21 mouse cellular contexts compared by ENCODE assay signal in genomic region chr4:133481488-133481887, GRCm38 (mm10). TPM values are rescaled to one million over a fixed set of nuclear protein-coding genes. Genes with fewer than 3 reads are reported as not detected.
DNase-seq lines count a peak whose midpoint lies in the region; ATAC-seq and TF ChIP-seq lines count a peak whose summit lies in the region.
"Had no signal": no experiment of that assay in that cellular context is flagged by ENCODE, and none has a peak within 500 bp of the region (broad histone marks: within the 10 kb centered on the region; RNA-seq: fewer than 3 reads in every experiment).

No protein-coding gene starts in this region.

- peaks cover 63% of the 10 kb centered on the region for H3K27me3 ChIP-seq in heart, embryonic 13.5 days (replicated peaks)
- peaks cover 18% of the 10 kb centered on the region for H3K27me3 ChIP-seq in forebrain, postnatal 0 days (ENCODE audit: insufficient read depth, low read length)

- peak; percentile 60 to 73 for DNase-seq in adrenal gland, adult (ENCODE audit: inconsistent age in 2 of 2, low spot score in 1 of 2)
- no peak for DNase-seq in adrenal gland, postnatal 25 days
- no peak for DNase-seq in heart, adult 11 months
- peak; percentile 71 for DNase-seq in urinary bladder, postnatal 14 days (ENCODE audit: low spot score)
- DNase-seq in urinary bladder, postnatal 36 days (ENCODE audit: low spot score in 2 of 2), result no peak
- DNase-seq in forebrain, postnatal 0 days, result no peak
- no peak for DNase-seq in frontal cortex, postnatal 14 days (ENCODE audit: low spot score in 2 of 2)
- DNase-seq: cerebellum, adult 8-10 months; kidney, adult 8-10 months; right cerebral cortex, postnatal 4 days; thymus, postnatal 14 days had no signal

- H3K4me1 ChIP-seq in heart, embryonic 13.5 days, result peaks cover 31% of the 10 kb centered on the region
- H3K4me1 ChIP-seq in forebrain, postnatal 0 days (ENCODE audit: insufficient read depth), result no peaks in the 10 kb centered on the region

- H3K36me3 ChIP-seq in heart, embryonic 13.5 days, result no peaks in the 10 kb centered on the region
- H3K36me3 ChIP-seq in forebrain, postnatal 0 days (ENCODE audit: insufficient read depth), result no peaks in the 10 kb centered on the region
- H3K36me3 ChIP-seq: forebrain, embryonic 12.5 days; heart, embryonic 15.5 days; hindbrain, embryonic 12.5 days; limb, embryonic 15.5 days had no signal

- 0 out of 2 replicates have a peak overlapping the region, but pooled peaks have one; percentile 8 for H3K9ac ChIP-seq in heart, embryonic 13.5 days
- no peak overlapping the region for H3K9ac ChIP-seq in forebrain, postnatal 0 days
- H3K9ac ChIP-seq: forebrain, embryonic 12.5 days; hindbrain, embryonic 12.5 days; limb, embryonic 15.5 days had no signal

- H3K9me3 ChIP-seq in heart, embryonic 13.5 days, result no peaks in the 10 kb centered on the region
- no peaks in the 10 kb centered on the region for H3K9me3 ChIP-seq in forebrain, postnatal 0 days (ENCODE audit: low read length)
- H3K9me3 ChIP-seq: forebrain, embryonic 12.5 days; heart, embryonic 15.5 days; hindbrain, embryonic 12.5 days; limb, embryonic 15.5 days had no signal

- ATAC-seq in heart, embryonic 13.5 days (ENCODE audit: extremely low read depth, insufficient number of reproducible peaks, low FRiP score, low TSS enrichment), result no peak
- no peak for ATAC-seq in forebrain, postnatal 0 days

- no peak overlapping the region for H3K4me2 ChIP-seq in heart, embryonic 13.5 days
- H3K4me2 ChIP-seq in forebrain, postnatal 0 days (ENCODE audit: low read depth), result no peak overlapping the region
- H3K4me2 ChIP-seq: forebrain, embryonic 12.5 days; hindbrain, embryonic 12.5 days; limb, embryonic 15.5 days; midbrain, embryonic 11.5 days had no signal

- H3K4me3 ChIP-seq in heart, embryonic 13.5 days, result no peak overlapping the region
- H3K4me3 ChIP-seq in forebrain, postnatal 0 days (ENCODE audit: low read depth, low read length), result no peak overlapping the region
- H3K4me3 ChIP-seq: forebrain, embryonic 12.5 days; heart, embryonic 15.5 days; hindbrain, embryonic 12.5 days; limb, embryonic 15.5 days had no signal

- 11% methylated on average over 4 of the region's 4 CpGs for WGBS in heart, embryonic 13.5 days
- 43% methylated on average over 4 of the region's 4 CpGs for WGBS in forebrain, postnatal 0 days

- TF ChIP-seq CTCF in forebrain, postnatal 0 days (IDR thresholded peaks at IDR 0.05; ENCODE audit: low read depth), result no peak

- H3K27ac ChIP-seq in heart, embryonic 13.5 days (replicated peaks), result no peak overlapping the region
- no peak overlapping the region for H3K27ac ChIP-seq in forebrain, postnatal 0 days (ENCODE audit: low read depth, low read length)
- H3K27ac ChIP-seq: forebrain, embryonic 12.5 days; heart, embryonic 15.5 days; hindbrain, embryonic 12.5 days; limb, embryonic 15.5 days had no signal

RNA-seq across cellular contexts. Expression of gene Tent5b, which starts 1.6 kb away (rescaled TPM):
- total RNA-seq in adrenal gland, postnatal 25 days (2021), result 0.76 and 1.2 TPM in 2 replicates
- polyA plus RNA-seq in heart, embryonic 13.5 days (2015; fragmentation: Nextera tagmentation; extraction: Ambion mirVana), result 0.36 and 0.69 TPM in 2 replicates
- total RNA-seq in forebrain, postnatal 0 days (2014; rRNA removed), result 0.23 and 0.62 TPM in 2 replicates
- 0.31 TPM in 2 replicates for polyA plus RNA-seq in forebrain, postnatal 0 days (2015; fragmentation: Nextera tagmentation; extraction: Ambion mirVana)
- total RNA-seq: CH12.LX; left cerebral cortex, postnatal 36 days had no signal

RNA-seq across cellular contexts. Expression of gene Trnp1, which starts 16.9 kb away (rescaled TPM):
- 4.6 and 4.9 TPM in 2 replicates for total RNA-seq in adrenal gland, postnatal 25 days (2021)
- 0.76 and 0.78 TPM in 2 replicates for polyA plus RNA-seq in heart, embryonic 13.5 days (2015; fragmentation: Nextera tagmentation; extraction: Ambion mirVana)
- 25.7 and 32.1 TPM in 2 replicates for total RNA-seq in forebrain, postnatal 0 days (2014; rRNA removed)
- 14.3 and 17.7 TPM in 2 replicates for polyA plus RNA-seq in forebrain, postnatal 0 days (2015; fragmentation: Nextera tagmentation; extraction: Ambion mirVana)
- total RNA-seq: CH12.LX had no signal
- polyA plus RNA-seq: liver, embryonic 16.5 days had no signal

RNA-seq across cellular contexts. Expression of gene Kdf1, which starts 37.3 kb away (rescaled TPM):
- total RNA-seq in adrenal gland, postnatal 25 days (2021), result 2.8 and 5.1 TPM in 2 replicates
- polyA plus RNA-seq in heart, embryonic 13.5 days (2015; fragmentation: Nextera tagmentation; extraction: Ambion mirVana), result 0.92 and 2.1 TPM in 2 replicates
- 0.23 TPM in 1 of 2 replicates, not detected in the other for total RNA-seq in forebrain, postnatal 0 days (2014; rRNA removed)
- polyA plus RNA-seq in forebrain, postnatal 0 days (2015; fragmentation: Nextera tagmentation; extraction: Ambion mirVana), result 0.40 and 0.92 TPM in 2 replicates
- total RNA-seq: CH12.LX; gastrocnemius, postnatal 4 days; left cerebral cortex, postnatal 36 days had no signal

Comparison
In these comparisons a context has a peak if more than half of its experiments do, and no peak if none do; other contexts are left out.
1. DNase-seq: peak in adrenal gland, adult (2 of 2) and urinary bladder, postnatal 14 days (single experiment); none in adrenal gland, postnatal 25 days (single experiment), heart, adult 11 months (single experiment), urinary bladder, postnatal 36 days (0 of 2), forebrain, postnatal 0 days (single experiment) and frontal cortex, postnatal 14 days (0 of 2).